Mouse (Mus musculus) liver, postnatal 0 days (tissue): Measurements from ENCODE around the gene Abcf2. TPM values are rescaled to one million over a fixed set of nuclear protein-coding genes. Genes with fewer than 3 reads are reported as not detected.

Experiments
- ATAC-seq: fragments of 200-750 bp; cut with Nextera tagmentation; 2 replicates; pipeline ENCODE4 v1.8.0; 2017; ENCODE audit warnings: mild to moderate bottlenecking, moderate library complexity
- DNase-seq: peaks from one replicate; pipeline ENCODE4 v3.0.0-alpha.2; 2016
- H3K27ac ChIP-seq: fragments of 300-500 bp; sonication (generic); 2 replicates; pipeline ENCODE4 v1.5.1; 2014; ENCODE audit warnings: antibody characterized with exemption, moderate library complexity, mild to moderate bottlenecking, low read depth
- H3K27me3 ChIP-seq: fragments of 300-500 bp; sonication (generic); 2 replicates; pipeline ENCODE4 v1.6.1; 2014; ENCODE audit warnings: low read length, control low read depth, mixed read lengths; ENCODE audit not compliant: insufficient read depth
- H3K36me3 ChIP-seq: fragments of 300-500 bp; sonication (generic); replicated peaks from 2 replicates; pipeline ENCODE4 v1.6.1; 2014; ENCODE audit warnings: mild to moderate bottlenecking, control low read depth, low read length, moderate library complexity, mixed read lengths; ENCODE audit not compliant: insufficient read depth
- H3K4me1 ChIP-seq: fragments of 300-500 bp; sonication (generic); 2 replicates; pipeline ENCODE4 v1.6.1; 2014; ENCODE audit warnings: antibody characterized with exemption, mild to moderate bottlenecking, control low read depth; ENCODE audit not compliant: insufficient read depth
- H3K4me2 ChIP-seq: fragments of 300-500 bp; sonication (generic); 2 replicates; pipeline ENCODE4 v1.6.1; 2014; ENCODE audit warnings: low read depth, mild to moderate bottlenecking, low read length, moderate library complexity, mixed read lengths
- H3K4me3 ChIP-seq: fragments of 300-500 bp; sonication (generic); 2 replicates; pipeline ENCODE4 v1.5.1; 2014; ENCODE audit warnings: low read depth, low read length
- H3K9ac ChIP-seq: fragments of 300-500 bp; sonication (generic); replicated peaks from 2 replicates; pipeline ENCODE4 v1.6.1; 2014; ENCODE audit warnings: mild to moderate bottlenecking, moderate library complexity
- H3K9me3 ChIP-seq: fragments of 300-500 bp; sonication (generic); 2 replicates; pipeline ENCODE4 v1.6.1; 2016; ENCODE audit warnings: mild to moderate bottlenecking, control low read depth, low read length, mixed read lengths
- CTCF ChIP-seq: sonication (generic); IDR thresholded peaks from 2 replicates; pipeline ENCODE4 v1.5.1; 2016; ENCODE audit warnings: antibody characterized with exemption, low read depth
- EP300 ChIP-seq: IDR thresholded peaks from 2 replicates; pipeline ENCODE4 v1.6.1; 2016; ENCODE audit warnings: antibody characterized with exemption, low read depth, mild to moderate bottlenecking
- WGBS: fragments of 180-500 bp; shearing (Covaris S2); extraction: QIAGEN DNeasy Blood & Tissue Kit; methylation state at CpG from one replicate; pipeline ENCODE4 v1.1.7; 2014; ENCODE audit not compliant: insufficient replicate concordance; 5-methylcytosine and 5-hydroxymethylcytosine counted together
- microRNA counts: library from miRNA; unstranded; fragments of <30 nt; microRNA quantifications from one replicate; lab custom pipeline; 2015
- microRNA-seq: library from miRNA; unstranded; fragments of <30 nt; microRNA quantifications from one replicate; pipeline ENCODE4, GENCODE M21; 2016
- polyA plus RNA-seq: library from polyadenylated mRNA; unstranded; fragments of >200 nt; fragmentation: Nextera tagmentation; extraction: Ambion mirVana; gene quantifications from 2 replicates; pipeline ENCODE4 v1.2.1, GENCODE M21; 2015

The Abcf2 gene
- polyA plus RNA-seq, 1 experiment from 2014 or later = 26.4 TPM

GRCm38 (mm10) chr5:24525360-24526189 lies 51.7 kb downstream of the Abcf2 start:
- 7% methylated on average over 34 of the region's 34 CpGs for WGBS
- peaks cover 87% of the 10 kb centered on the region for H3K27me3 ChIP-seq

GRCm38 (mm10) chr5:24524522-24524921 lies 52.7 kb downstream of the Abcf2 start:
- no peak for DNase-seq
- Histone ChIP-seq H3K4me3 (no peak overlapping the region), H3K27me3 (peaks cover 83% of the 10 kb centered on the region), H3K27ac (no peak overlapping the region), H3K4me2 (no peak overlapping the region), H3K36me3 (no peaks in the 10 kb centered on the region), H3K9me3 (no peaks in the 10 kb centered on the region), H3K9ac (no peak overlapping the region), H3K4me1 (peaks cover 10% of the 10 kb centered on the region)
- WGBS = 15% methylated on average over 4 of the region's 4 CpGs
- no peak for ATAC-seq
- TF ChIP-seq CTCF = no peak
- TF ChIP-seq EP300 = no peak

More at GRCm38 (mm10) chr5:24525360-24526189, 51.7 kb downstream of the Abcf2 start:
- Histone ChIP-seq H3K36me3 (no peaks in the 10 kb centered on the region), H3K4me2 (peak overlapping the region; percentile 62; the same call in 1 of the 2 replicates), H3K4me1 (peaks cover 10% of the 10 kb centered on the region), H3K9me3 (no peaks in the 10 kb centered on the region), H3K27ac (no peak overlapping the region), H3K4me3 (peak overlapping the region; percentile 25), H3K9ac (no peak overlapping the region)
- TF ChIP-seq CTCF (no peak), EP300 (no peak)
- DNase-seq = no peak
- no peak for ATAC-seq

- WGBS = 40% methylated on average over 8 of the region's 8 CpGs
- no peak overlapping the region for H3K27ac ChIP-seq
- H3K36me3 ChIP-seq = no peaks in the 10 kb centered on the region
- ATAC-seq (no peak), DNase-seq (no peak)
- no peak overlapping the region for H3K4me2 ChIP-seq
- H3K4me1 ChIP-seq = peaks cover 10% of the 10 kb centered on the region
- no peak overlapping the region for H3K4me3 ChIP-seq
- TF ChIP-seq CTCF (no peak), EP300 (no peak)
- no peaks in the 10 kb centered on the region for H3K9me3 ChIP-seq
- peaks cover 78% of the 10 kb centered on the region for H3K27me3 ChIP-seq
- no peak overlapping the region for H3K9ac ChIP-seq
Observed at GRCm38 (mm10) chr5:24523806-24524205, 53.5 kb downstream of the Abcf2 start.

GRCm38 (mm10) chr5:24521366-24521765 lies 55.9 kb downstream of the Abcf2 start:
- Histone ChIP-seq H3K36me3 (no peaks in the 10 kb centered on the region), H3K4me2 (no peak overlapping the region), H3K9ac (no peak overlapping the region), H3K27ac (no peak overlapping the region), H3K27me3 (peaks cover 62% of the 10 kb centered on the region), H3K4me3 (no peak overlapping the region), H3K4me1 (peaks cover 4% of the 10 kb centered on the region), H3K9me3 (no peaks in the 10 kb centered on the region)
- ATAC-seq (no peak), DNase-seq (no peak)
- WGBS = 52% methylated on average over 8 of the region's 8 CpGs
- TF ChIP-seq EP300 (no peak), CTCF (no peak)

MicroRNA genes within 50 kb of the gene (microRNA counts, 519-probe panel; counts per million panel counts)
- microRNA mmu-miR-671-3p (lab: Ali Mortazavi, UCI) = not detected
- microRNA mmu-miR-671-5p (lab: Ali Mortazavi, UCI) = not detected

Small RNAs within 50 kb of the gene (microRNA-seq; reads per million reads assigned to microRNA genes)
- gene Mir671 = 213 reads per million, percentile 51 among the genes with 10 or more reads in this experiment

Other genes starting within 250 kb of the Abcf2 start
- 0.05 and 0.08 TPM in 2 replicates for gene Kcnh2, start 225.9 kb downstream of the Abcf2 start, polyA plus RNA-seq
- gene Nos3, start 212.7 kb downstream of the Abcf2 start, polyA plus RNA-seq = 1.7 and 1.8 TPM in 2 replicates
- 0.25 and 0.48 TPM in 2 replicates for gene Atg9b, start 185.3 kb downstream of the Abcf2 start, polyA plus RNA-seq
- gene Abcb8, start 183.8 kb downstream of the Abcf2 start, polyA plus RNA-seq = 20.3 and 22.3 TPM in 2 replicates
- gene Asic3, start 164.1 kb downstream of the Abcf2 start, polyA plus RNA-seq = 0.11 TPM in 1 of 2 replicates, not detected in the other
- 11.5 and 13.1 TPM in 2 replicates for gene Cdk5, start 153.9 kb downstream of the Abcf2 start, polyA plus RNA-seq
- 7.5 and 8.3 TPM in 2 replicates for gene Slc4a2, start 153.6 kb downstream of the Abcf2 start, polyA plus RNA-seq
- 40.6 and 46.9 TPM in 2 replicates for gene Fastk, start 132.2 kb downstream of the Abcf2 start, polyA plus RNA-seq
- 5.2 and 5.5 TPM in 2 replicates for gene Tmub1, start 129.6 kb downstream of the Abcf2 start, polyA plus RNA-seq
- gene Agap3, start 125.3 kb downstream of the Abcf2 start, polyA plus RNA-seq = 8.3 and 9.1 TPM in 2 replicates
- not detected in 2 replicates for gene Gbx1, start 50.3 kb downstream of the Abcf2 start, polyA plus RNA-seq
- gene Asb10, start 36.5 kb downstream of the Abcf2 start, polyA plus RNA-seq = 0.06 and 0.14 TPM in 2 replicates
- gene 4931409K22Rik, start 20.7 kb downstream of the Abcf2 start, polyA plus RNA-seq = not detected in 2 replicates
- gene Chpf2, start 9.3 kb upstream of the Abcf2 start, polyA plus RNA-seq = 13.8 and 15.9 TPM in 2 replicates
- gene Smarcd3, start 46.9 kb upstream of the Abcf2 start, polyA plus RNA-seq = 0.80 and 0.84 TPM in 2 replicates
- gene Nub1, start 108.1 kb upstream of the Abcf2 start, polyA plus RNA-seq = 12.0 and 12.5 TPM in 2 replicates
- 1.4 and 1.6 TPM in 2 replicates for gene Wdr86, start 153.3 kb upstream of the Abcf2 start, polyA plus RNA-seq
- gene Crygn, start 180.5 kb upstream of the Abcf2 start, polyA plus RNA-seq = 1.4 and 1.6 TPM in 2 replicates